27 mouse cellular contexts compared by ENCODE assay signal in genomic region chr8:48445690-48446089, GRCm38 (mm10).
"Had no signal": no experiment of that assay in that cellular context is flagged by ENCODE, and none has a peak within 500 bp of the region (broad histone marks: within the 10 kb centered on the region; RNA-seq: fewer than 3 reads in every experiment).

No protein-coding gene starts in this region.

- H3K36me3 ChIP-seq: heart, embryonic 13.5 days; heart, embryonic 15.5 days; hindbrain, embryonic 13.5 days; hindbrain, embryonic 15.5 days; kidney, embryonic 15.5 days; limb, embryonic 12.5 days; liver, embryonic 13.5 days; liver, embryonic 15.5 days had no signal

- H3K27ac ChIP-seq: heart, adult 2 months; heart, embryonic 13.5 days; heart, embryonic 15.5 days; hindbrain, embryonic 13.5 days; hindbrain, embryonic 15.5 days; hindbrain, postnatal 0 days; kidney, embryonic 15.5 days; kidney, postnatal 0 days; layer of hippocampus, adult 2 months; left cerebral cortex, adult 2 months; limb, embryonic 10.5 days; limb, embryonic 12.5 days; liver, embryonic 13.5 days; liver, embryonic 15.5 days had no signal

- H3K9me3 ChIP-seq: heart, embryonic 13.5 days; heart, embryonic 15.5 days; hindbrain, embryonic 13.5 days; hindbrain, embryonic 15.5 days; kidney, embryonic 15.5 days; limb, embryonic 10.5 days; limb, embryonic 12.5 days; liver, embryonic 13.5 days; liver, embryonic 15.5 days had no signal

- H3K4me1 ChIP-seq: liver, embryonic 13.5 days; liver, embryonic 15.5 days had no signal

- H3K4me2 ChIP-seq: heart, embryonic 11.5 days; heart, embryonic 13.5 days; heart, embryonic 15.5 days; hindbrain, embryonic 13.5 days; hindbrain, embryonic 15.5 days; kidney, embryonic 15.5 days; limb, embryonic 12.5 days; liver, embryonic 11.5 days; liver, embryonic 13.5 days; liver, embryonic 15.5 days had no signal

- H3K27me3 ChIP-seq: heart, embryonic 13.5 days; heart, embryonic 15.5 days; hindbrain, embryonic 13.5 days; hindbrain, embryonic 15.5 days; kidney, embryonic 15.5 days; limb, embryonic 12.5 days; liver, embryonic 13.5 days; liver, embryonic 15.5 days had no signal

- H3K9ac ChIP-seq: heart, embryonic 13.5 days; heart, embryonic 15.5 days; hindbrain, embryonic 13.5 days; hindbrain, embryonic 15.5 days; kidney, embryonic 15.5 days; limb, embryonic 12.5 days; liver, embryonic 13.5 days; liver, embryonic 15.5 days had no signal

- DNase-seq: gastrocnemius, postnatal 14 days; gastrocnemius, postnatal 36 days; heart, adult 2 months; heart, postnatal 14 days; heart, postnatal 36 days; kidney, adult 11 months; kidney, adult 2 months; kidney, adult 9 months; kidney, postnatal 25 days; kidney, postnatal 4 days; liver; liver, embryonic 13.5 days had no signal

- H3K4me3 ChIP-seq: heart, adult 2 months; heart, embryonic 13.5 days; heart, embryonic 15.5 days; hindbrain, embryonic 13.5 days; hindbrain, embryonic 15.5 days; kidney, embryonic 15.5 days; layer of hippocampus, adult 2 months; left cerebral cortex, adult 2 months; limb, embryonic 10.5 days; limb, embryonic 12.5 days; liver, embryonic 13.5 days; liver, embryonic 15.5 days had no signal

- ATAC-seq: hindbrain, postnatal 0 days; intestine, embryonic 16.5 days had no signal
